ENCODE assay signal across 20 mouse cellular contexts in genomic region chr17:46828935-46829334, GRCm38 (mm10). TPM values are rescaled to one million over a fixed set of nuclear protein-coding genes. Genes with fewer than 3 reads are reported as not detected.
A peak's percentile ranks its signal among the peaks of the same experiment; 100 is the strongest.
DNase-seq lines count a peak whose midpoint lies in the region; ATAC-seq and TF ChIP-seq lines count a peak whose summit lies in the region.
"Had no signal": no experiment of that assay in that cellular context is flagged by ENCODE, and none has a peak within 500 bp of the region (broad histone marks: within the 10 kb centered on the region; RNA-seq: fewer than 3 reads in every experiment).

No protein-coding gene starts in this region.

- no peak overlapping the region for H3K4me2 ChIP-seq in forebrain, embryonic 12.5 days
- H3K4me2 ChIP-seq: embryonic facial prominence, embryonic 13.5 days; heart, embryonic 15.5 days; liver, embryonic 12.5 days; midbrain, embryonic 12.5 days had no signal

- TF ChIP-seq POLR2A in testis, adult 2 months (IDR thresholded peaks at IDR 0.05; ENCODE audit: control insufficient read depth, low read depth, low read length) = no peak

- no peaks in the 10 kb centered on the region for H3K27me3 ChIP-seq in testis, adult 2 months (ENCODE audit: control insufficient read depth, insufficient read depth, low read length)
- no peaks in the 10 kb centered on the region for H3K27me3 ChIP-seq in forebrain, embryonic 12.5 days
- H3K27me3 ChIP-seq: embryonic facial prominence, embryonic 13.5 days; heart, embryonic 15.5 days; liver, embryonic 12.5 days; midbrain, embryonic 12.5 days; Patski had no signal

- H3K4me1 ChIP-seq in testis, adult 2 months (ENCODE audit: control insufficient read depth, insufficient read depth, low read length) = peaks cover 6% of the 10 kb centered on the region
- 0 out of 2 replicates have a peak, but pooled peaks cover 3% of the 10 kb centered on the region for H3K4me1 ChIP-seq in forebrain, embryonic 12.5 days
- H3K4me1 ChIP-seq: midbrain, embryonic 12.5 days had no signal

- no peak for TF ChIP-seq CTCF in testis, adult 2 months (IDR thresholded peaks at IDR 0.05; ENCODE audit: control insufficient read depth, insufficient read depth, insufficient replicate concordance, low read depth, low read length)

- DNase-seq in testis, postnatal 14 days (ENCODE audit: low spot score) = no peak
- DNase-seq in thymus, postnatal 4 days = peak; percentile 59
- no peak for DNase-seq in layer of hippocampus, adult 11-12 months (ENCODE audit: low spot score)
- no peak for DNase-seq in heart, adult 18-20 months
- DNase-seq: cerebellum, adult 11 months; kidney, postnatal 10 days; layer of hippocampus, postnatal 36 days; left cerebral cortex, postnatal 4 days had no signal

- H3K9me3 ChIP-seq in forebrain, embryonic 12.5 days = no peaks in the 10 kb centered on the region
- H3K9me3 ChIP-seq: embryonic facial prominence, embryonic 13.5 days; heart, embryonic 15.5 days; liver, embryonic 12.5 days; midbrain, embryonic 12.5 days had no signal

- WGBS in forebrain, embryonic 12.5 days = 92% methylated on average over 3 of the region's 3 CpGs

- peaks cover 14% of the 10 kb centered on the region for H3K36me3 ChIP-seq in testis, adult 2 months (ENCODE audit: control insufficient read depth, insufficient read depth, low read length)
- H3K36me3 ChIP-seq in forebrain, embryonic 12.5 days (replicated peaks) = peaks cover 42% of the 10 kb centered on the region

- H3K4me3 ChIP-seq in testis, adult 2 months (ENCODE audit: control insufficient read depth, low read depth, low read length) = peak overlapping the region; percentile 16; the same call in 1 of the 2 replicates
- no peak overlapping the region for H3K4me3 ChIP-seq in forebrain, embryonic 12.5 days (replicated peaks)
- H3K4me3 ChIP-seq: embryonic facial prominence, embryonic 13.5 days; heart, embryonic 15.5 days; liver, embryonic 12.5 days; midbrain, embryonic 12.5 days; myocyte had no signal

- no peak overlapping the region for H3K9ac ChIP-seq in forebrain, embryonic 12.5 days
- H3K9ac ChIP-seq: embryonic facial prominence, embryonic 13.5 days; heart, embryonic 15.5 days; liver, embryonic 12.5 days; midbrain, embryonic 12.5 days had no signal

- H3K27ac ChIP-seq in testis, adult 2 months (ENCODE audit: control insufficient read depth, insufficient read depth, low read depth, low read length) = no peak overlapping the region
- no peak overlapping the region for H3K27ac ChIP-seq in forebrain, embryonic 12.5 days
- H3K27ac ChIP-seq: embryonic facial prominence, embryonic 13.5 days; heart, embryonic 15.5 days; midbrain, embryonic 12.5 days had no signal

- peak; percentile 80 for ATAC-seq in common myeloid progenitor, adult 5-6 weeks (replicated peaks; ENCODE audit: low read depth, poor library complexity, severe bottlenecking)
- peak; percentile 22; the same call in 1 of the 2 replicates for ATAC-seq in neutrophil, adult 5-6 weeks (ENCODE audit: extremely low read depth, insufficient number of reproducible peaks, low FRiP score, poor library complexity, severe bottlenecking)
- ATAC-seq in forebrain, embryonic 12.5 days (ENCODE audit: low FRiP score) = no peak
- ATAC-seq: intestine, embryonic 16.5 days; liver, embryonic 12.5 days; lung, postnatal 0 days; Patski had no signal

RNA-seq across cellular contexts. Expression of gene Bicral, which starts 29.3 kb away (rescaled TPM):
- polyA plus RNA-seq in testis, adult 2 months (2012; rRNA removed) = 11.0 and 13.2 TPM in 2 replicates
- total RNA-seq in common myeloid progenitor, adult 5-6 weeks (2017) = 43.2 and 55.4 TPM in 2 replicates
- total RNA-seq in neutrophil, adult 5-6 weeks (2017) = 41.3 and 43.6 TPM in 2 replicates
- polyA plus RNA-seq in forebrain, embryonic 12.5 days (2016; fragmentation: Nextera tagmentation; extraction: Ambion mirVana) = 7.1 and 7.5 TPM in 2 replicates
- total RNA-seq in heart, adult 18-20 months (2021) = 10 to 100 TPM in 1 of 2 experiments, 1 to 10 TPM in 1; 7.5 to 13.0 TPM

RNA-seq across cellular contexts. Expression of gene Rpl7l1, which starts 46.5 kb away (rescaled TPM):
- 13.3 and 14.1 TPM in 2 replicates for polyA plus RNA-seq in testis, adult 2 months (2012; rRNA removed)
- 129 and 146 TPM in 2 replicates for total RNA-seq in common myeloid progenitor, adult 5-6 weeks (2017)
- total RNA-seq in neutrophil, adult 5-6 weeks (2017) = 61.3 and 62.4 TPM in 2 replicates
- polyA plus RNA-seq in forebrain, embryonic 12.5 days (2016; fragmentation: Nextera tagmentation; extraction: Ambion mirVana) = 154 and 178 TPM in 2 replicates
- 10 to 100 TPM; 59.8 to 61.8 TPM for total RNA-seq in heart, adult 18-20 months (2021)

RNA-seq across cellular contexts. Expression of gene 2310039H08Rik, which starts 56.5 kb away (rescaled TPM):
- polyA plus RNA-seq in testis, adult 2 months (2012; rRNA removed) = 86.6 and 89.2 TPM in 2 replicates
- 15.3 and 16.2 TPM in 2 replicates for total RNA-seq in common myeloid progenitor, adult 5-6 weeks (2017)
- 4.8 and 5.6 TPM in 2 replicates for total RNA-seq in neutrophil, adult 5-6 weeks (2017)
- 57.2 and 61.2 TPM in 2 replicates for polyA plus RNA-seq in forebrain, embryonic 12.5 days (2016; fragmentation: Nextera tagmentation; extraction: Ambion mirVana)
- 10 to 100 TPM; 24.4 to 29.4 TPM for total RNA-seq in heart, adult 18-20 months (2021)
